Mouse (Mus musculus): ENCODE measurements around the gene Sh3tc1.

GRCm38 (mm10) chr5:35758081-35759053, 18.6 kb upstream of the Sh3tc1 start:
- TF ChIP-seq CTCF (IDR thresholded peaks at IDR 0.05; ENCODE audit: control insufficient read depth, insufficient read depth, low read length) (no peak), POLR2A (IDR thresholded peaks at IDR 0.05; ENCODE audit: borderline replicate concordance, control insufficient read depth, low read depth, low read length) (no peak)

Data from bone marrow, adult 2 months (tissue).